Mouse (Mus musculus): ENCODE measurements at regions not wholly inside any gene's neighbourhood (a gene's known extent, or its start where the extent isn't known, plus 50 kb on each side); places are given as distances from the start of the nearest gene placed in this dataset.

DNA sequence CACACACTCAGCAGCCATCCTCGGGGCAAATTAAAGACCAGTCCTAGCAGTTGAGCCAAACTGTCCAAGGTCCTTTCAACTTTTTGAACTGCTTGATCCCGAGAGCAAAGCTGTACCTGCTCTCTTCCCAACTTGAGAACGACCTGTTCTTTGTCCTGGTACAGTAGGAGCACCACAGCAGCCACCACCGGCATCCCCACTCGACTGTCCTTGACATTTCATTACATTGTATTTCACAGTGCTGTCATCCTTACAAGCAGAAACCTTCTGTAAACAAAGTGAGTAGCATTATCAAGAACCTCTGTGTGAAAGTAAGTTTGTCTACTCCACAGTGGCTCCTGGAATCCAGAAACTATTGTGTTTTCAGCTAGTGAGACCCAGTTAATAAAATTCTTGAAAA lies 240.2 kb upstream of the Zfp462 start:
- 55% methylated on average over 5 of the region's 5 CpGs for WGBS (ENCODE audit: insufficient replicate concordance)

GRCm38 (mm10) chr4:54709751-54710150 lies 235.1 kb upstream of the Zfp462 start:
- H3K4me2 ChIP-seq, result no peak overlapping the region
- no peak for ATAC-seq
- H3K27me3 ChIP-seq (replicated peaks), result no peaks in the 10 kb centered on the region
- no peak overlapping the region for H3K9ac ChIP-seq
- H3K36me3 ChIP-seq, result no peaks in the 10 kb centered on the region
- H3K27ac ChIP-seq, result no peak overlapping the region
- H3K4me1 ChIP-seq, result no peaks in the 10 kb centered on the region
- H3K4me3 ChIP-seq, result no peak overlapping the region
- no peaks in the 10 kb centered on the region for H3K9me3 ChIP-seq (replicated peaks)

More for the DNA sequence above, 240.2 kb upstream of the Zfp462 start:
- Histone ChIP-seq H3K36me3 (no peaks in the 10 kb centered on the region), H3K9me3 (replicated peaks) (no peaks in the 10 kb centered on the region), H3K9ac (no peak overlapping the region), H3K27ac (no peak overlapping the region), H3K4me3 (no peak overlapping the region), H3K27me3 (replicated peaks) (no peaks in the 10 kb centered on the region), H3K4me1 (no peaks in the 10 kb centered on the region), H3K4me2 (no peak overlapping the region)
- no peak for ATAC-seq

DNA sequence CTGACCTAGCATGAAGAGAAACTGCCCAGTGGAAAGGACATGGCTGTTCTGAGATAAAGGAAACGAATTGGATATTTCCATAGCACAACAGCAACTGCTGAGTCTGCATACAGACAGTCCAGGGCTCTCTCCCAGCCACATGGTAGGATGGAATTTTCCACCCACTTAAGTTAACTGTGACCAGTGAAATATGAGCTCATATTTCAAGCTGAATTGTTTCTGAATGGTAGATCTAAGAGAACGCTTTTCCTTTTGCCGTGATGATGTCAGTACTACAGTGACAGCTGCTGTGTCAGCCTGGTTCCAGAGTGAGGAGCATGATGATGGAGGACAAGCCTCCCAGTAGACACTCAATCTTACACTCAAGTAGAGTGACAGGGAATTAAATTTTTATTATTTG lies 231.9 kb upstream of the Zfp462 start:
- no peaks in the 10 kb centered on the region for H3K9me3 ChIP-seq (replicated peaks)
- no peak for ATAC-seq
- 60% methylated on average over 3 of the region's 3 CpGs for WGBS (ENCODE audit: insufficient replicate concordance)
- H3K27ac ChIP-seq, result no peak overlapping the region
- no peaks in the 10 kb centered on the region for H3K4me1 ChIP-seq
- H3K27me3 ChIP-seq (replicated peaks), result no peaks in the 10 kb centered on the region
- no peaks in the 10 kb centered on the region for H3K36me3 ChIP-seq
- no peak overlapping the region for H3K9ac ChIP-seq
- H3K4me3 ChIP-seq, result no peak overlapping the region
- no peak overlapping the region for H3K4me2 ChIP-seq

GRCm38 (mm10) chr4:54714612-54715342 lies 230.1 kb upstream of the Zfp462 start:
- Histone ChIP-seq H3K4me2 (no peak overlapping the region), H3K9me3 (replicated peaks) (no peaks in the 10 kb centered on the region), H3K4me1 (no peaks in the 10 kb centered on the region), H3K36me3 (no peaks in the 10 kb centered on the region), H3K9ac (no peak overlapping the region), H3K27me3 (replicated peaks) (no peaks in the 10 kb centered on the region), H3K27ac (no peak overlapping the region), H3K4me3 (no peak overlapping the region)
- 0 out of 2 replicates have a peak, but pooled peaks have one; percentile 27 for ATAC-seq
- 12% methylated on average over 9 of the region's 9 CpGs for WGBS (ENCODE audit: insufficient replicate concordance)

GRCm38 (mm10) chr4:54718083-54718482 lies 226.8 kb upstream of the Zfp462 start:
- ATAC-seq, result no peak
- no peak overlapping the region for H3K4me2 ChIP-seq
- no peak overlapping the region for H3K9ac ChIP-seq
- no peaks in the 10 kb centered on the region for H3K9me3 ChIP-seq (replicated peaks)
- no peak overlapping the region for H3K27ac ChIP-seq
- H3K36me3 ChIP-seq, result no peaks in the 10 kb centered on the region
- no peaks in the 10 kb centered on the region for H3K27me3 ChIP-seq (replicated peaks)
- H3K4me1 ChIP-seq, result no peaks in the 10 kb centered on the region
- H3K4me3 ChIP-seq, result no peak overlapping the region
- 61% methylated on average over 1 of the region's 1 CpGs for WGBS (ENCODE audit: insufficient replicate concordance)

DNA sequence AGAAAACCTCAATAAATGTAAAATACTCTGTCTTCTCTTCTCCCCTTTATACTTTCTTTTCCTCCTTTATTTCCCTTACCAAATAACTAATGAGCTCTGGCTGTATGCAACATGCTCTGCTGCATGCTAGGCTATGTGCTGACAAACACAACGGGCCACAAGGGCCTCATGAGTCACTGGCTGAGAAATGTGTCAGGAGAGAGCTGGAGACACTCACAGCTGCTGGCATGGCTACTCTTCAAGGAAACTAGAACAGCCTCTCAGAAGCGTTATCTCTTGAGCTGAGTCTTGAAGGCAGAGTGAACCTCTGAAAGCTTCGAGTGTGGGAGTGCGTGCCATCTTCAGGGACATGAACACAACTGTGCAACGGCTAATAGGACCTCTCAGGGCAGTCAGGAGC lies 205.8 kb upstream of the Zfp462 start:
- H3K27ac ChIP-seq, result no peak overlapping the region
- no peak overlapping the region for H3K4me2 ChIP-seq
- no peaks in the 10 kb centered on the region for H3K27me3 ChIP-seq (replicated peaks)
- no peak for ATAC-seq
- H3K36me3 ChIP-seq, result no peaks in the 10 kb centered on the region
- H3K4me3 ChIP-seq, result no peak overlapping the region
- no peaks in the 10 kb centered on the region for H3K9me3 ChIP-seq (replicated peaks)
- H3K9ac ChIP-seq, result no peak overlapping the region
- 53% methylated on average over 5 of the region's 5 CpGs for WGBS (ENCODE audit: insufficient replicate concordance)
- no peaks in the 10 kb centered on the region for H3K4me1 ChIP-seq

- H3K27ac ChIP-seq, result no peak overlapping the region
- no peaks in the 10 kb centered on the region for H3K27me3 ChIP-seq (replicated peaks)
- no peaks in the 10 kb centered on the region for H3K36me3 ChIP-seq
- 61% methylated on average over 2 of the region's 2 CpGs for WGBS (ENCODE audit: insufficient replicate concordance)
- ATAC-seq, result no peak
- H3K4me3 ChIP-seq, result no peak overlapping the region
- H3K4me1 ChIP-seq, result no peaks in the 10 kb centered on the region
- H3K9me3 ChIP-seq (replicated peaks), result no peaks in the 10 kb centered on the region
- H3K9ac ChIP-seq, result no peak overlapping the region
- H3K4me2 ChIP-seq, result no peak overlapping the region
Measured at GRCm38 (mm10) chr4:54751458-54751857, 193.4 kb upstream of the Zfp462 start.

- Histone ChIP-seq H3K4me3 (no peak overlapping the region), H3K27me3 (replicated peaks) (no peaks in the 10 kb centered on the region), H3K4me2 (no peak overlapping the region), H3K9ac (no peak overlapping the region), H3K9me3 (replicated peaks) (no peaks in the 10 kb centered on the region), H3K4me1 (no peaks in the 10 kb centered on the region), H3K36me3 (no peaks in the 10 kb centered on the region), H3K27ac (no peak overlapping the region)
- WGBS (ENCODE audit: insufficient replicate concordance), result 72% methylated on average over 4 of the region's 4 CpGs
- no peak for ATAC-seq
Measured at GRCm38 (mm10) chr4:54756441-54756840, 188.4 kb upstream of the Zfp462 start.

- ATAC-seq, result no peak
- Histone ChIP-seq H3K27ac (no peak overlapping the region), H3K4me1 (no peaks in the 10 kb centered on the region), H3K4me3 (no peak overlapping the region), H3K4me2 (peak overlapping the region; percentile 29), H3K27me3 (replicated peaks) (no peaks in the 10 kb centered on the region), H3K9me3 (replicated peaks) (no peaks in the 10 kb centered on the region), H3K36me3 (no peaks in the 10 kb centered on the region), H3K9ac (no peak overlapping the region)
- WGBS (ENCODE audit: insufficient replicate concordance), result 32% methylated on average over 19 of the region's 19 CpGs
Measured at GRCm38 (mm10) chr4:54757715-54758500, 186.9 kb upstream of the Zfp462 start.

GRCm38 (mm10) chr4:54758501-54758829 lies 186.4 kb upstream of the Zfp462 start:
- Histone ChIP-seq H3K27ac (no peak overlapping the region), H3K36me3 (no peaks in the 10 kb centered on the region), H3K4me1 (no peaks in the 10 kb centered on the region), H3K4me3 (no peak overlapping the region), H3K4me2 (peak overlapping the region; percentile 29), H3K9me3 (replicated peaks) (no peaks in the 10 kb centered on the region), H3K9ac (no peak overlapping the region), H3K27me3 (replicated peaks) (no peaks in the 10 kb centered on the region)
- ATAC-seq, result no peak
- 41% methylated on average over 8 of the region's 8 CpGs for WGBS (ENCODE audit: insufficient replicate concordance)

DNA sequence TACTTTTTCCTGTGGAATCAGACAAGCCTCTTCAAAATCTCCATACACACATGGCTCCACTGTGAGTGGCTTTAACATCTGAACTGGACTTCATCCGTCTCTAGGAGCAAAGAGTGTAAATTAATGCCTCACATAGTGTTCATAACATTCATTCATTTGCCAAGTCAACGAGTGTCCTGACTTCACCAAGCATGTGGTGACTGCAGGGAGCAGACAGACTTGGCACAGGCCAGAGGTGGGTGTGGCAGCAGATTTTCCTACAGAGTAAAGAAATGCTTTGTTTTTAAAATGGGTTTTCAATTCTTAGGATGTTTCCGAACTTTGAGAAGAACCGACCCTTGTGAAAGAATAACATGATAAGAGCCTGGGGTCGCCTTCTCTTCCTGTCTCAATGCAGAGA lies 183.6 kb upstream of the Zfp462 start:
- Histone ChIP-seq H3K36me3 (no peaks in the 10 kb centered on the region), H3K27me3 (replicated peaks) (no peaks in the 10 kb centered on the region), H3K27ac (no peak overlapping the region), H3K9me3 (replicated peaks) (no peaks in the 10 kb centered on the region), H3K9ac (no peak overlapping the region), H3K4me1 (no peaks in the 10 kb centered on the region), H3K4me2 (no peak overlapping the region), H3K4me3 (no peak overlapping the region)
- no peak for ATAC-seq
- 46% methylated on average over 5 of the region's 5 CpGs for WGBS (ENCODE audit: insufficient replicate concordance)

DNA sequence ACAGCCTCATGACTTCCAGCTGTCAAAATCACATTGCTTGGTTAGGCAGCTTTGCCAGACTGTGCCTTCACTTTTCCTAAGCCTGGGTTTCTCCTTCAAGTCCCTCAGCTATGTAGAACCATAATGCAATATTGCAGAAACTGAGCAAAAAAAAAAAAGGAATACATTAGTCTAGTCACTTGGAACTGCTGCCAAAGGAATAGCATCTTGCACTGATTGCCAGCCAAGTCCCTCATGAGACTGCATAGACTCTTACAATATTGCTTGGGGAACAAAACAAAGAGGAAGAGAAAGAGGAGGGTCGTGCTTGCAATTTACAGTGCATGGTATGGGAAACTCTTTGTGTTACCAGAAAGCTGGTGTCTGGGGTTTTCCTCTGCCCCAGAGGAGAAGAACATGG lies 179.8 kb upstream of the Zfp462 start:
- Histone ChIP-seq H3K4me2 (no peak overlapping the region), H3K27ac (no peak overlapping the region), H3K9me3 (replicated peaks) (no peaks in the 10 kb centered on the region), H3K4me3 (no peak overlapping the region), H3K4me1 (no peaks in the 10 kb centered on the region), H3K36me3 (no peaks in the 10 kb centered on the region), H3K9ac (no peak overlapping the region), H3K27me3 (replicated peaks) (no peaks in the 10 kb centered on the region)
- 36% methylated on average over 1 of the region's 1 CpGs for WGBS (ENCODE audit: insufficient replicate concordance)
- ATAC-seq, result no peak
